Mouse (Mus musculus) lung, embryonic 16.5 days (tissue): Measurements from ENCODE around the gene Slc16a3. TPM values are rescaled to one million over a fixed set of nuclear protein-coding genes. Genes with fewer than 3 reads are reported as not detected.

Experiments
- ATAC-seq: fragments of 200-750 bp; cut with Nextera tagmentation; 2 replicates; pipeline ENCODE4 v1.8.0; 2017; ENCODE audit warnings: low read depth, mild to moderate bottlenecking, moderate library complexity
- H3K27ac ChIP-seq: fragments of 300-500 bp; sonication (generic); 2 replicates; pipeline ENCODE4 v1.5.1; 2014; ENCODE audit warnings: mild to moderate bottlenecking, control low read depth, low read length
- H3K27me3 ChIP-seq: fragments of 300-500 bp; sonication (generic); 2 replicates; pipeline ENCODE4 v1.6.1; 2014; ENCODE audit warnings: low read depth, low read length, mixed read lengths; ENCODE audit not compliant: control insufficient read depth, insufficient read depth
- H3K36me3 ChIP-seq: fragments of 300-500 bp; sonication (generic); 2 replicates; pipeline ENCODE4 v1.6.1; 2014; ENCODE audit warnings: low read length; ENCODE audit not compliant: control insufficient read depth, insufficient read depth
- H3K4me1 ChIP-seq: fragments of 300-500 bp; sonication (generic); replicated peaks from 2 replicates; pipeline ENCODE4 v1.6.1; 2014; ENCODE audit warnings: low read length, mixed read lengths; ENCODE audit not compliant: control insufficient read depth, insufficient read depth
- H3K4me2 ChIP-seq: fragments of 300-500 bp; sonication (generic); 2 replicates; pipeline ENCODE4 v1.6.1; 2014; ENCODE audit warnings: low read depth, low read length, control low read depth
- H3K4me3 ChIP-seq: fragments of 300-500 bp; sonication (generic); 2 replicates; pipeline ENCODE4 v1.5.1; 2014; ENCODE audit warnings: mild to moderate bottlenecking, low read length, control low read depth
- H3K9ac ChIP-seq: fragments of 300-500 bp; sonication (generic); 2 replicates; pipeline ENCODE4 v1.6.1; 2014; ENCODE audit warnings: low read length, control low read depth
- H3K9me3 ChIP-seq: fragments of 300-500 bp; sonication (generic); 2 replicates; pipeline ENCODE4 v1.6.1; 2016; ENCODE audit warnings: low read length; ENCODE audit not compliant: control insufficient read depth
- WGBS: fragments of 180-500 bp; shearing (Covaris S2); extraction: QIAGEN DNeasy Blood & Tissue Kit; methylation state at CpG from one replicate; pipeline ENCODE4 v1.1.7; 2014; 5-methylcytosine and 5-hydroxymethylcytosine counted together
- polyA plus RNA-seq: library from polyadenylated mRNA; unstranded; fragments of >200 nt; fragmentation: Nextera tagmentation; extraction: Ambion mirVana; gene quantifications from 2 replicates; pipeline ENCODE4 v1.2.1, GENCODE M21; 2015

Slc16a3 gene
- polyA plus RNA-seq, 1 experiment from 2014 or later: 62.5 TPM

- peaks cover 25% of the 10 kb centered on the region for H3K4me1 ChIP-seq
- H3K4me2 ChIP-seq: no peak overlapping the region
- 62% methylated on average over 5 of the region's 5 CpGs for WGBS
- no peak overlapping the region for H3K27ac ChIP-seq
- no peaks in the 10 kb centered on the region for H3K36me3 ChIP-seq
- no peak overlapping the region for H3K4me3 ChIP-seq
- no peak for ATAC-seq
- H3K9me3 ChIP-seq: no peaks in the 10 kb centered on the region
- H3K9ac ChIP-seq: no peak overlapping the region
- no peaks in the 10 kb centered on the region for H3K27me3 ChIP-seq
Observed at GRCm38 (mm10) chr11:120954936-120955335, 6.7 kb downstream of the Slc16a3 start.

- no peak for ATAC-seq
- H3K4me1 ChIP-seq: peaks cover 17% of the 10 kb centered on the region
- no peak overlapping the region for H3K4me3 ChIP-seq
- H3K9me3 ChIP-seq: no peaks in the 10 kb centered on the region
- H3K9ac ChIP-seq: no peak overlapping the region
- no peaks in the 10 kb centered on the region for H3K27me3 ChIP-seq
- no peak overlapping the region for H3K27ac ChIP-seq
- no peak overlapping the region for H3K4me2 ChIP-seq
- WGBS: 87% methylated on average over 8 of the region's 8 CpGs
- no peaks in the 10 kb centered on the region for H3K36me3 ChIP-seq
Observed at GRCm38 (mm10) chr11:120955701-120956100, 7.4 kb downstream of the Slc16a3 start.

GRCm38 (mm10) chr11:120957052-120957451 lies 8.8 kb downstream of the Slc16a3 start:
- Histone ChIP-seq H3K27ac (no peak overlapping the region), H3K9ac (no peak overlapping the region), H3K4me2 (no peak overlapping the region), H3K4me3 (no peak overlapping the region), H3K4me1 (peaks cover 8% of the 10 kb centered on the region; the same call in 1 of the 2 replicates), H3K9me3 (no peaks in the 10 kb centered on the region), H3K27me3 (no peaks in the 10 kb centered on the region), H3K36me3 (peaks cover 2% of the 10 kb centered on the region)
- ATAC-seq: no peak
- 48% methylated on average over 8 of the region's 8 CpGs for WGBS

GRCm38 (mm10) chr11:120957731-120958257 lies 9.5 kb downstream of the Slc16a3 start:
- H3K27ac ChIP-seq: no peak overlapping the region
- peaks cover 8% of the 10 kb centered on the region; the same call in 1 of the 2 replicates for H3K4me1 ChIP-seq
- peaks cover 10% of the 10 kb centered on the region for H3K36me3 ChIP-seq
- 65% methylated on average over 14 of the region's 15 CpGs for WGBS
- H3K9me3 ChIP-seq: no peaks in the 10 kb centered on the region
- H3K9ac ChIP-seq: no peak overlapping the region
- no peak for ATAC-seq
- no peak overlapping the region for H3K4me2 ChIP-seq
- no peaks in the 10 kb centered on the region for H3K27me3 ChIP-seq
- no peak overlapping the region for H3K4me3 ChIP-seq

- Histone ChIP-seq H3K27me3 (no peaks in the 10 kb centered on the region), H3K9me3 (no peaks in the 10 kb centered on the region), H3K4me3 (no peak overlapping the region), H3K27ac (no peak overlapping the region), H3K4me1 (peaks cover 8% of the 10 kb centered on the region; the same call in 1 of the 2 replicates), H3K4me2 (no peak overlapping the region), H3K36me3 (peaks cover 19% of the 10 kb centered on the region), H3K9ac (no peak overlapping the region)
- WGBS: 83% methylated on average over 18 of the region's 18 CpGs
- no peak for ATAC-seq
Observed at GRCm38 (mm10) chr11:120959066-120959465, 10.8 kb downstream of the Slc16a3 start.

GRCm38 (mm10) chr11:120959564-120959963 lies 11.3 kb downstream of the Slc16a3 start:
- no peak overlapping the region for H3K4me2 ChIP-seq
- no peak overlapping the region for H3K27ac ChIP-seq
- H3K4me3 ChIP-seq: no peak overlapping the region
- no peaks in the 10 kb centered on the region for H3K9me3 ChIP-seq
- H3K9ac ChIP-seq: no peak overlapping the region
- H3K36me3 ChIP-seq: peaks cover 19% of the 10 kb centered on the region
- ATAC-seq: no peak
- peaks cover 8% of the 10 kb centered on the region; the same call in 1 of the 2 replicates for H3K4me1 ChIP-seq
- H3K27me3 ChIP-seq: no peaks in the 10 kb centered on the region
- WGBS: 79% methylated on average over 3 of the region's 3 CpGs

- H3K9me3 ChIP-seq: no peaks in the 10 kb centered on the region
- H3K36me3 ChIP-seq: peaks cover 25% of the 10 kb centered on the region
- H3K27ac ChIP-seq: no peak overlapping the region
- H3K4me1 ChIP-seq: peaks cover 6% of the 10 kb centered on the region; the same call in 1 of the 2 replicates
- H3K4me2 ChIP-seq: no peak overlapping the region
- H3K9ac ChIP-seq: no peak overlapping the region
- H3K27me3 ChIP-seq: no peaks in the 10 kb centered on the region
- H3K4me3 ChIP-seq: no peak overlapping the region
- 17% methylated on average over 1 of the region's 1 CpGs for WGBS
- ATAC-seq: no peak
Observed at GRCm38 (mm10) chr11:120960248-120960647, 12.0 kb downstream of the Slc16a3 start.

GRCm38 (mm10) chr11:120961594-120961993 lies 13.3 kb downstream of the Slc16a3 start:
- H3K4me3 ChIP-seq: no peak overlapping the region
- H3K9me3 ChIP-seq: no peaks in the 10 kb centered on the region
- peaks cover 32% of the 10 kb centered on the region for H3K36me3 ChIP-seq
- no peak overlapping the region for H3K9ac ChIP-seq
- H3K4me1 ChIP-seq: peaks cover 6% of the 10 kb centered on the region; the same call in 1 of the 2 replicates
- no peak overlapping the region for H3K4me2 ChIP-seq
- 75% methylated on average over 7 of the region's 7 CpGs for WGBS
- no peak for ATAC-seq
- no peak overlapping the region for H3K27ac ChIP-seq
- H3K27me3 ChIP-seq: no peaks in the 10 kb centered on the region

GRCm38 (mm10) chr11:120962050-120962771 lies 13.9 kb downstream of the Slc16a3 start:
- H3K27ac ChIP-seq: no peak overlapping the region
- peaks cover 36% of the 10 kb centered on the region for H3K36me3 ChIP-seq
- no peak overlapping the region for H3K9ac ChIP-seq
- no peak overlapping the region for H3K4me2 ChIP-seq
- H3K4me1 ChIP-seq: peaks cover 6% of the 10 kb centered on the region; the same call in 1 of the 2 replicates
- H3K27me3 ChIP-seq: no peaks in the 10 kb centered on the region
- H3K4me3 ChIP-seq: no peak overlapping the region
- no peaks in the 10 kb centered on the region for H3K9me3 ChIP-seq
- no peak for ATAC-seq
- WGBS: 85% methylated on average over 13 of the region's 13 CpGs
